Mouse (Mus musculus): ENCODE measurements at regions not wholly inside any gene's neighbourhood (a gene's known extent, or its start where the extent isn't known, plus 50 kb on each side); places are given as distances from the start of the nearest gene placed in this dataset.

DNA sequence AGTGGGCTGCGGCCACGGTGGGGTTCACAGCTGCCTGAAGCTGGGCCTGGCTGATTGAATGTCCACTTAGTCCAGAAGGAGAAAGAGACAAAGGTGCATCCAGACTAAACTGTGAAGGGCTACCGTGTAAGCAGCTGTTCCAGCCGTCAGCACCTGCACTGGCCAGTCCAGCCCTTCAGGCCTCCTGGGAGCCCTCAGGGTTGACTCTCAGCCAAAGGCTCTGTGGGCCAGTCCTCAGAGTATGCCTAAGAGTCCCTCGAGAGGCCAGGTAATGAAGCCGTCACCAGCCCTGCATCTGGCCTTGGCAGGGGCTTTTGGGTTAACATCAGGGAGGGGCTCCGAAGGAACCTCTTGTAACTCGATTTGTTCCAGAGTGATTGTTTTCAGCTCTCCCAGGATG is 187.4 kb downstream of the Gpd2 start:
- no peaks in the 10 kb centered on the region for H3K36me3 ChIP-seq (replicated peaks)
- 66% methylated on average over 8 of the region's 8 CpGs for whole genome bisulfite sequencing (ENCODE audit: insufficient replicate concordance)
- no peak for ATAC-seq (ENCODE audit: insufficient read depth)
- H3K9me3 ChIP-seq (replicated peaks), result no peaks in the 10 kb centered on the region
- no peak overlapping the region for H3K4me2 ChIP-seq
- H3K27me3 ChIP-seq, result no peaks in the 10 kb centered on the region
- no peak overlapping the region for H3K4me3 ChIP-seq (replicated peaks)
- H3K9ac ChIP-seq, result no peak overlapping the region
- no peaks in the 10 kb centered on the region for H3K4me1 ChIP-seq (replicated peaks)
- no peak overlapping the region for H3K27ac ChIP-seq (replicated peaks)

- no peak overlapping the region for H3K4me3 ChIP-seq (replicated peaks)
- 60% methylated on average over 5 of the region's 5 CpGs for WGBS (ENCODE audit: insufficient replicate concordance)
- no peaks in the 10 kb centered on the region for H3K36me3 ChIP-seq (replicated peaks)
- H3K27me3 ChIP-seq, result no peaks in the 10 kb centered on the region
- H3K4me1 ChIP-seq (replicated peaks), result no peaks in the 10 kb centered on the region
- H3K9me3 ChIP-seq (replicated peaks), result no peaks in the 10 kb centered on the region
- H3K9ac ChIP-seq, result no peak overlapping the region
- no peak overlapping the region for H3K27ac ChIP-seq (replicated peaks)
- no peak for ATAC-seq (ENCODE audit: insufficient read depth)
- H3K4me2 ChIP-seq, result no peak overlapping the region
Observed at GRCm38 (mm10) chr2:57425439-57425838, 188.0 kb downstream of the Gpd2 start.

DNA sequence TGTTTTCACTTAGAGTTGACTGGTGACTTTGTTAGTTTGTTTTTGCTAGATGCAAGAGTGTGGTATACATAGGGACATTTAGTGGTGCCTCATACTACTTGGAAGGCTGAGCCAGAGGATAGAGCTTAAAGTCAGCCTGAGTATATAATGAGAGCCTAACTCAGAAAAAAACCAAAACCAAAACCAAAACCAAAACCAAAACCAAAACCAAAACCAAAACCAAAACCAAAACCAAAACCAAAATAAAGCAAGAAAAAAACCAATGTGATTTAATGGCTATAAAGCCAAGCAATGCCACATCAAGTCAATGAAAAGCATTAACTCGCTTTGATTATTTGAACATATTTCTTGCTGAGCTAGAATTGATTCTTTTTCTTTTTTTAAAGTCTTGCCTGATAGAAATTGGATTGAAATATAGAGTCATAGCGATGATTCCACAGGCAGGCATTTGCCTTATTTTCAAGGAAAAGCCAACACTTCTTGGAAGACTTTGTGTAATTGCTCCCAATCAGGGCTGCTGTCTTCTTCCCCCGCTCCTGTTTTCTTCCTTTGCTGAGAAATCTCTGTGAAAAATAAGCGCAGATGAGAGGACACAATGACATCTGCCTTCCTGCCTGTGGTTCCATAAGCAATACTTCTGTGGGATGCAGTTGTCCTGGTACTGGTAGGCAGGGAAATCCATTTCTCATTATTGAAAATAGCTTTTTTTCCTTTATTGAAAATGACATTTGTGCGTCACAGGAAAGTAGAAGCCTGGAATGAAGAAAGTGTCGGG is 213.7 kb downstream of the Gpd2 start:
- no peak for ATAC-seq (ENCODE audit: insufficient read depth)
- no peak overlapping the region for H3K9ac ChIP-seq
- H3K27me3 ChIP-seq, result no peaks in the 10 kb centered on the region
- no peaks in the 10 kb centered on the region for H3K9me3 ChIP-seq (replicated peaks)
- H3K4me1 ChIP-seq (replicated peaks), result no peaks in the 10 kb centered on the region
- no peaks in the 10 kb centered on the region for H3K36me3 ChIP-seq (replicated peaks)
- H3K27ac ChIP-seq (replicated peaks), result no peak overlapping the region
- H3K4me3 ChIP-seq (replicated peaks), result no peak overlapping the region
- 66% methylated on average over 6 of the region's 6 CpGs for WGBS (ENCODE audit: insufficient replicate concordance)
- no peak overlapping the region for H3K4me2 ChIP-seq

- Histone ChIP-seq H3K4me2 (no peak overlapping the region), H3K9ac (no peak overlapping the region), H3K4me1 (replicated peaks) (no peaks in the 10 kb centered on the region), H3K4me3 (replicated peaks) (no peak overlapping the region), H3K27me3 (no peaks in the 10 kb centered on the region), H3K27ac (replicated peaks) (no peak overlapping the region), H3K9me3 (replicated peaks) (no peaks in the 10 kb centered on the region), H3K36me3 (replicated peaks) (no peaks in the 10 kb centered on the region)
- ATAC-seq (ENCODE audit: insufficient read depth), result no peak
- WGBS (ENCODE audit: insufficient replicate concordance), result 57% methylated on average over 5 of the region's 5 CpGs
Observed at GRCm38 (mm10) chr2:57453896-57454679, 216.7 kb downstream of the Gpd2 start.

- no peak overlapping the region for H3K4me3 ChIP-seq (replicated peaks)
- H3K27me3 ChIP-seq, result no peaks in the 10 kb centered on the region
- no peak overlapping the region for H3K4me2 ChIP-seq
- no peak overlapping the region for H3K9ac ChIP-seq
- H3K4me1 ChIP-seq (replicated peaks), result no peaks in the 10 kb centered on the region
- no peaks in the 10 kb centered on the region for H3K36me3 ChIP-seq (replicated peaks)
- H3K27ac ChIP-seq (replicated peaks), result no peak overlapping the region
- WGBS (ENCODE audit: insufficient replicate concordance), result 64% methylated on average over 2 of the region's 2 CpGs
- H3K9me3 ChIP-seq (replicated peaks), result no peaks in the 10 kb centered on the region
- no peak for ATAC-seq (ENCODE audit: insufficient read depth)
Observed at GRCm38 (mm10) chr2:57459901-57460300, 222.5 kb downstream of the Gpd2 start.

- Histone ChIP-seq H3K4me2 (no peak overlapping the region), H3K9me3 (replicated peaks) (no peaks in the 10 kb centered on the region), H3K4me1 (replicated peaks) (no peaks in the 10 kb centered on the region), H3K36me3 (replicated peaks) (no peaks in the 10 kb centered on the region), H3K27me3 (no peaks in the 10 kb centered on the region), H3K9ac (no peak overlapping the region), H3K27ac (replicated peaks) (no peak overlapping the region), H3K4me3 (replicated peaks) (no peak overlapping the region)
- no peak for ATAC-seq (ENCODE audit: insufficient read depth)
- WGBS (ENCODE audit: insufficient replicate concordance), result 34% methylated on average over 3 of the region's 3 CpGs
Observed at GRCm38 (mm10) chr2:57473873-57474272, 236.4 kb downstream of the Gpd2 start.

- H3K27ac ChIP-seq (replicated peaks), result no peak overlapping the region
- H3K9ac ChIP-seq, result no peak overlapping the region
- H3K4me2 ChIP-seq, result no peak overlapping the region
- H3K9me3 ChIP-seq (replicated peaks), result no peaks in the 10 kb centered on the region
- H3K36me3 ChIP-seq (replicated peaks), result no peaks in the 10 kb centered on the region
- H3K27me3 ChIP-seq, result no peaks in the 10 kb centered on the region
- ATAC-seq (ENCODE audit: insufficient read depth), result no peak
- no peaks in the 10 kb centered on the region for H3K4me1 ChIP-seq (replicated peaks)
- 18% methylated on average over 4 of the region's 4 CpGs for WGBS (ENCODE audit: insufficient replicate concordance)
- H3K4me3 ChIP-seq (replicated peaks), result no peak overlapping the region
Observed at GRCm38 (mm10) chr2:57492116-57492515, 254.7 kb downstream of the Gpd2 start.

DNA sequence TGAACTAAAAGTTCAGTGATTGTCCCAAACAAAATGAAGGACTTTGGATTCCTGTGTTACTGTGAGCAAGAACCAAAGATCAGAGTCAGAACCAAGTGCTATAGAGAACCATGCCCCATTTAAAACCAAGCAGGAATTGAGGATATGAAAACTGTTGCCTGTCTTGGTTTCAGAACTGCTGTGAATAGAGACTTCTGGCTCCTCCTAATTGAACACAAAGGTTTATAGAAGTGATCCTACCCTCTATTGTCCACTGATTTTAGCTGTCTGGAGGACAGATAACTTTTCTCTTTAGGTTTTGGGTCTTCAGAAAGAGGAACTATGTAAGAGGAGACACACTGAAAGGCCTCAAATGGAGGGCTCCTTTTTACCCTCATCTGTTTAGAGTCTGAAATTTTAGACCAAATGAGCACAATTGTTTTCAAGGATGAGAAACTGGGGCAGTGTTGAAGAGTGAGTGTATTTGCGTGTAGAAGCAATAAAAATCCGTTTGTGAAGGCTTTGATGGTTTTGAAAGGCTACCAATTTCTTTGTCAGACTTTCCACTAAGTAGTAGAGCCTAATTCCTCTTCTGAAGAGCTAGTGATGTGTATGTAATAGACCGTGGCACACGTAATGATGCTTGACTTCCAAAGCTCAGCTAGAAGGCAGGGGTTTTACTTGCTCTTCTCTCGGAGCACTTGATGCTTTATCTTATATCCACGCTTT is 255.6 kb downstream of the Gpd2 start:
- Histone ChIP-seq H3K27me3 (no peaks in the 10 kb centered on the region), H3K4me2 (no peak overlapping the region), H3K27ac (replicated peaks) (no peak overlapping the region), H3K9ac (no peak overlapping the region), H3K4me3 (replicated peaks) (no peak overlapping the region), H3K36me3 (replicated peaks) (no peaks in the 10 kb centered on the region), H3K4me1 (replicated peaks) (no peaks in the 10 kb centered on the region), H3K9me3 (replicated peaks) (no peaks in the 10 kb centered on the region)
- no peak for ATAC-seq (ENCODE audit: insufficient read depth)
- 55% methylated on average over 6 of the region's 6 CpGs for WGBS (ENCODE audit: insufficient replicate concordance)

- H3K9ac ChIP-seq, result no peak overlapping the region
- H3K4me1 ChIP-seq (replicated peaks), result no peaks in the 10 kb centered on the region
- no peak overlapping the region for H3K4me2 ChIP-seq
- H3K4me3 ChIP-seq (replicated peaks), result no peak overlapping the region
- H3K27ac ChIP-seq (replicated peaks), result no peak overlapping the region
- H3K27me3 ChIP-seq, result no peaks in the 10 kb centered on the region
- WGBS (ENCODE audit: insufficient replicate concordance), result 29% methylated on average over 2 of the region's 2 CpGs
- no peak for ATAC-seq (ENCODE audit: insufficient read depth)
- no peaks in the 10 kb centered on the region for H3K9me3 ChIP-seq (replicated peaks)
- H3K36me3 ChIP-seq (replicated peaks), result no peaks in the 10 kb centered on the region
Observed at GRCm38 (mm10) chr2:57496315-57496954, 259.0 kb downstream of the Gpd2 start.

DNA sequence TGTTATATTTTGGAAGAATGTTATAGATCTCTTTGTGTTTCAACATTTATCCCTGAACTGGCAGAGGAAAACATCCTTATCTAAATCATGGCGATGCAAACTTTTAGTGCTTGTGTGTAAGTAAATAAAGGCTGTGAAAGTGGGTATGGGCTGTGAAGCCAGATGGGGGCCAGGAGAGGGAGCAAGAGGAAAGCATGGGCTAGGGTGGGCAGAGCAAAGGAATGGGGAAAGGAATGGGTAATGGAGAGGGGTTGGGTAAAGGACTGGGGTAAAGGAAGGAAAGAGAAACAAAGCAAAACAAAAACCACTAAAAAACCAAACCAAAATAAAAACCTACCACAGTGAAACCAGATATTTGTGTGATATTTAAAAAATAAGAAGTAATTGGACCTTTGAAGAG is 260.5 kb downstream of the Gpd2 start:
- no peaks in the 10 kb centered on the region for H3K36me3 ChIP-seq (replicated peaks)
- H3K9ac ChIP-seq, result no peak overlapping the region
- no peak for ATAC-seq (ENCODE audit: insufficient read depth)
- no peaks in the 10 kb centered on the region for H3K9me3 ChIP-seq (replicated peaks)
- 51% methylated on average over 1 of the region's 1 CpGs for WGBS (ENCODE audit: insufficient replicate concordance)
- no peaks in the 10 kb centered on the region for H3K27me3 ChIP-seq
- no peak overlapping the region for H3K4me2 ChIP-seq
- H3K4me1 ChIP-seq (replicated peaks), result no peaks in the 10 kb centered on the region
- H3K4me3 ChIP-seq (replicated peaks), result no peak overlapping the region
- H3K27ac ChIP-seq (replicated peaks), result no peak overlapping the region

DNA sequence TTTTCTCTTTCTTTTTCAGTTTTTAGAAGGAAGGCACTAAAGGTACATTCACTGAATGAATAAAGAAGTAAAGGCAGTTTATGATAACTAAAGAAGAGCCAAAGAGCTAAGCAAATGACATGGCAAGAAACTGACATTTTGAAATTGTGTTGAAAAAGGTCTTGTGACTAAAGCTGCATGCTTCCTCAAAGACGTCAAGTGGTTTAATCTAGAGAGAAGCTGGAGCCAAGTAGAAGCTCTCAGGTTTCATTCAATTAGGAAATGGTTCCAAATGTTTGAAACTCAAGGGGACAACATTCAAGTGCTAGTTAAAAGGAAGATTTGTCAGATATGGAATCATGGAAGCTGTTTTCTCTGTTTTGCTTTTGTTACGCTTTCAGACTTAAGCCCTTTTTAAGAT is 267.2 kb downstream of the Gpd2 start:
- Histone ChIP-seq H3K27me3 (no peaks in the 10 kb centered on the region), H3K36me3 (replicated peaks) (no peaks in the 10 kb centered on the region), H3K4me3 (replicated peaks) (no peak overlapping the region), H3K9me3 (replicated peaks) (no peaks in the 10 kb centered on the region), H3K4me2 (no peak overlapping the region), H3K27ac (replicated peaks) (no peak overlapping the region), H3K9ac (no peak overlapping the region), H3K4me1 (replicated peaks) (no peaks in the 10 kb centered on the region)
- WGBS (ENCODE audit: insufficient replicate concordance), result 57% methylated on average over 2 of the region's 2 CpGs
- no peak for ATAC-seq (ENCODE audit: insufficient read depth)

Measured in liver, embryonic 15.5 days (tissue).